Mouse (Mus musculus): ENCODE data around the gene Hist1h4a.

GRCm38 (mm10) chr13:23732156-23732804 is 28.8 kb downstream of the Hist1h4a start:
- TF ChIP-seq CTCF (IDR thresholded peaks at IDR 0.05; ENCODE audit: low read depth) (peak; percentile 94), EP300 (IDR thresholded peaks at IDR 0.05; ENCODE audit: low read depth) (no peak)
